Mouse (Mus musculus) right cerebral cortex, postnatal 14 days (tissue): ENCODE results near the gene Relch.
A peak's percentile ranks its signal among the peaks of the same experiment; 100 is the strongest.
"Not testable (repeated sequence)": the region's sequence is repeated elsewhere in the genome, so short reads cannot be mapped to it uniquely, and the experiment has no call there.

Experiments used
- DNase-seq: peaks from one replicate; pipeline ENCODE4 v3.0.0; 2022

Gene Relch

DNA sequence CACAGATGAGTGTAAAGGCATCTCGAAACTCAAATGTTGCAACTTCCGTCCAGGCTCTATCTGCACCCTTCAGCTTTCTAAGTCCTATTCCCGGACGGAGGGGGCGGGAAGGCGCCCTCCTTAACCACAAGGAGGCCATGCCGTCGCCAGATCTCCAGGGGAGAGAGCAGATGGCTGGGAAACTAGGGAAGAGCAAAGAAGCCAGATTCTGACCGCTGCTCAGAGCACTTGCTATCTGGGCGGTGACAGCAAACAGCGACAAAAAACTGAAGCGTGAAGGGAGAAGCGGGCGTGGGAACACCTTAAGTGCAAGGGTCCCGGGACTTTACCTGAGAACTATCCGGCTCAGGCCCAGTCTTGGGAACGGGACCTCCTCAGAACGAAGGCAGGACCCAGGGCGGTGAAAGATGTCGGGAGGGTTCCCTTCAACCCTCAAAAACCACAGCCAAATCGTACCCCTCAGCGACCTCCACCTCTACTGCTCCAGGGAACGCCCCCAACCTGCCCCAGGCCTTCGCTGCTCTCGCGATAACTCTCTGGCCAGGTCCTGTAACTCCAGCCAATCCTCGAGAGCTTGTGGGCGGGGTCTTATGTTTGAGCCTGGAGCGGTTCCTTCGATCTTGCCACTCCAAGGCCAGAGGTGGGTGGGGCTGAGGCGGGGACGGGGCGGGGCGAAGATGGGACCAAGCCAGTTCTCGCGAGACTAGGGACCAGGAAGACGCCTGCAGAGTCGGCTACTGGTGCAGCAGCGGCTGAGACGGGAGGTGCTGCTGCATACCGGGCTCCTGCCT lies at the start of gene Relch, which contains the start of gene Pign:
Gene Relch (plus strand): TSS at position 691 of the 791 bp plus-strand sequence.
Gene Pign (minus strand): TSS at position 507 of the 791 bp plus-strand sequence.
- DNase-seq, result peak; percentile 98

DNA sequence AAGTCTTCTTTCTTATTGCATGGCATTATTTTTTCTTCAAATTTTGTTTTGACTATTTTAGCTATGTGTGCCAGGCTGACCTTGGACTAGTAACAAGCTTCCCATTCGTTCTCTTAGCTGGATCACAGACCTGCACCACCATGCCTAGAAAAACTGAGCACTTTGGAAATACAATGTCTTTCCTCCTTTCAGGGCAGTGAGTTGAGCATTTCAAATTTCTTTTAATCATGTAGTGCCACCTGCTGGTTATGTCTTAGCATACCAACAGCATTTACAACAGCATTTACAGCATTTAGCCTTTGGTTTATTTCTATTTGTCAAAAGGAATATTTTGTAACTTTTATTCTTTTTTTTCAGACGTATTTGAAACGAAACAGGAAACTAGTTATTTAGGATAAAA lies 33.2 kb upstream of the Relch start:
- no peak for DNase-seq

DNA sequence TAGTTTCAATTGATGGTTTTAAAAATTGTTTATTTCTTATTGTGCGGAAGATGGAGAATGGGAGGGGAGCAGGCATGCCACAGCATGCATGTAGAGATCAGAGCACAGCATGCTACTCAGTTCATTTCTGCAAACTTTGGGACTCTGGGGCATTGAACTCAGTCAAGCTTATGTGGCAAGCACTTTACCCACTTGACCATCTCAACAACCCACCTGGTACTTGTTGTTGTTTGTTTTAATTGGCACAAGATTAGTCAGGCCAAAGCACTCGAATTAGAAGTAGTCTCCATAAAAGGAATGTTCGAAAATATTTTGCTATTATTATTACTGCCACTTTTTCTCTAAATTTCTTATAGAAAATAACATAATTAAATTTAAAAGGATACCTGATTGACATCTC lies 19.6 kb upstream of the Relch start:
- DNase-seq, result no peak

GRCm38 (mm10) chr1:105650650-105651049 lies 13.0 kb upstream of the Relch start:
- DNase-seq, result no peak

- DNase-seq, result no peak
These were observed 9.7 kb upstream of the Relch start for GRCm38 (mm10) chr1:105653981-105654380.

DNA sequence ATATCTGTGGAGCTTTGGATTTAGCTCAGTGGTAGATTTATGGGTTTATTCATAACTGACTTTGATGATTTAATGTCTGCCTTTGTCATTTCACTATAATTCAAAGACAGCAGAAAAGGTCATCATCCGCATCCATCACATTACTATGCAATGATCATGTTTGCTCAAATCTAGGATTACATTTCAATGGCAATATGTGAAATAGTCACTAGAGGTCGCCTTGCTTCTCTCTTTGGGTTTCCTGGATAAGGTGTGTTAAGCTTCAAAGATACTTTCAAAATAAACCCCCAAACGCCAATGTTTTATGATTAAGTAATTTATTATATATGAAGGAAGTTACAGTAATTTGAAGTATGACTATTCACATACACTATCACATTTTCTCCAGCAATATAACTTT lies 3.6 kb upstream of the Relch start:
- no peak for DNase-seq

DNA sequence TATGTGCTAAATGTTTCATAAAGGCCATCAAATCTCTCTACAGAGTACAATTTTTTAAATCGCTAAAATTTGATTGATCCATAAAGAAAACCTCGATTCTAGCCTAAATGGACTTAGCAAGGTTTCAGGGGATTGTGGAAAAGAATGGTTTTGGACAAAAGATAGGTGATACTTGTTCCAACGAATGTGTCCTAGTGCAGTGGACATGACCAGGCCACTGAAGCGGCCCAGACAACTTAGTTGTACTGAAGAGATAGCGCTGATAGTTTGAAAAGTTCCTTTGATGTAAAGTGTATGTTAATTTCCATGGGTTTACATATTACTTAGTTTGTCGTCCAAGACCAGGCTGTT lies 866 bp upstream of the Relch start:
- DNase-seq, result no peak

DNA sequence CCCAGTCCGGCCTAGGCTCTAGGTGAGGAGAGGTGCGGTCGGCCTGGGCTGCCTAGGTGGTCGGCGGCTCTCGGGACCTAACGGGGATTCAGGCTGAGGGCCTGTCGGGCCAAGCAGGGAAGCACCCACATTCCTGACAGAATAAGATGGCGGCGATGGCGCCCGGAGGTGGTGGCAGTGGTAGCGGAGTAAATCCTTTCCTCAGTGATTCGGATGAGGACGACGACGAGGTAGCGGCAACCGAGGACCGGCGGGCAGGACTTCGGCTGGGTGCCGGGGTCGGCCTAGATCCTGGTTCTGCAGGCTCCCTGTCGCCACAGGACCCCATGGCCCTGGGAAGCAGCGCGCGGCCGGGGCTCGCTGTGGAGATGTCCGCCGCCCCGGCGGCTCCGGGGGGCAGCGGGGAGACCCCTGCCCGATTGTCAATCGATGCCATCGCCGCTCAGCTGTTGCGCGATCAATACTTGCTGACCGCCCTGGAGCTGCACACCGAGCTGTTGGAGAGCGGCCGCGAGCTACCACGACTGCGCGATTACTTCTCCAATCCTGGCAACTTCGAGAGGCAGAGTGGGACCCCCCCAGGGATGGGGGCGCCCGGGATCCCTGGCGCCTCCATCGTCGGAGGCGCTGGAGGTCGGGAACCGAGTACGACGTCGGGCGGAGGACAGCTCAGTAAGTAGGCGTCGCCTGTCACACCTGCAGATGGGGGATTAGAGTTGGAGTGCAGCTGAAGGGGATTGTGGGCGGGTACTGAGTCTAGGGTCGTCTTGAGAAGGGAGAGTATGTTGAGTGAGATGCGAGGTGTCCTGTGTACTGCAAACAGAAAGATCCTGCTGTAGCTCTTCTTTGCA lies 526 bp downstream of the Relch start:
- peak; percentile 29 for DNase-seq

DNA sequence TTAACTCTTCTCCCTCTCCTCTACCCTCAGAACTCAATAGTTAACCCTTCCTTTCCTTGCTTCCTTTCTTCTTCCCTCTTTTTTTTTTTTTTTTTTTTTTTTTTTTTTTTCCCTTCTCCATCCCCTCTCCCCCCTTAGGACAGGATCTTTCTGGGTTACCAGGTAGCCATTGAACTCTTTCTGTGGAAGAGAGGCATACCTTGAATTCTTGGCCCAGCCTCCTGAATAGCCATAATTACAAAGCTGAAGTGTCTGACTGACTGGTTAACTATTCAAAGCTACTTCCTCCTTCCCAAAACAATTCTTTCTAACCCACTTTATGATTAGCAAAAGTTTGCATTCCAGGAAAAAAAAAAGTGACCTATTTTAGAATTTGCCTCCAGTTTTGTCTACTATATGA lies 6.0 kb downstream of the Relch start:
- DNase-seq, result no peak

DNA sequence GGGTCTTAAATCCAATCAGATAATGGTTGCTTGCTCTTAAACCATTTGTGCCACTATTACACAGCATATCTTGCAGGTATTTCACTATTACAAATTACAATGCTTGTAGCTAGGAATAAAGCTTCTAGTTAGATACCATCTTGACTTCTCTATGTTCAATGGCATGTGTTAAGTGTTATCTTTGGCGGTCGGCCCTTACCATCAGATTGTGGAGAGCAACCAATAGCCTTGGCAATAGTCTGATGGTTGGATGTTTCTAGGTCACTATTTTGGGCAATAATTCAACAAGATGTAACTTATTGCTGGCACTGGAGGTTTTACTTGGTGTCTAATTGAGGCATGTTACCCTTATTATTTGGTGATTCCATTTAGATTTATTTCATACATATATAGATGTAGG lies 11.1 kb downstream of the Relch start:
- DNase-seq, result no peak

GRCm38 (mm10) chr1:105680587-105680986 lies 16.9 kb downstream of the Relch start:
- no peak for DNase-seq

GRCm38 (mm10) chr1:105685501-105685900 lies 21.8 kb downstream of the Relch start:
- no peak for DNase-seq

- DNase-seq, result no peak
These were observed 31.9 kb downstream of the Relch start for GRCm38 (mm10) chr1:105695581-105695980.

DNA sequence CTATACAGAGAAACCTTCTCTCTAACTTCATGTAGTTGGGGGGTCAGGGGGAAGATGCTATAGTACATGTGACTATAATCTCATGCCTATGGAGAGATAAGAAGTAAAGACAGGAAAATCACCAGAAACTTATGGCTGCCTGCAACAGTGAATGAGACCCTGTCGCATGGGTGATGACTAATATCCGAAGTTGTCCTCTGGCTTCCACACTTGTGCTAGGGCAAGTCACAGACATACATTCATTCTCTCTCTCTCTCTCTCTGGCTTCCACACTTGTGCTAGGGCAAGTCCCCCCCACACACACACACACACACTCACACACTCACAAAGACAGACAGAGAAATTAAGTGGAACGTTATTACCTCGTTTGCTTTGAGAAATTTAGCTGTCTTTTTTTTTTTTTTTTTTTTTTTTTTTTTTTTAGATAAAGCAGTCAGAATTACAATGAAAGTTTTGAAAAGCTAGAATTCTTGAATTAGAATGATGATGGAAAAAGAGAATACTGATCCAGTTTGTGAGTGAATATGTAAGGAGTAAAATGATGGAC lies 37.4 kb downstream of the Relch start:
- no peak for DNase-seq

DNA sequence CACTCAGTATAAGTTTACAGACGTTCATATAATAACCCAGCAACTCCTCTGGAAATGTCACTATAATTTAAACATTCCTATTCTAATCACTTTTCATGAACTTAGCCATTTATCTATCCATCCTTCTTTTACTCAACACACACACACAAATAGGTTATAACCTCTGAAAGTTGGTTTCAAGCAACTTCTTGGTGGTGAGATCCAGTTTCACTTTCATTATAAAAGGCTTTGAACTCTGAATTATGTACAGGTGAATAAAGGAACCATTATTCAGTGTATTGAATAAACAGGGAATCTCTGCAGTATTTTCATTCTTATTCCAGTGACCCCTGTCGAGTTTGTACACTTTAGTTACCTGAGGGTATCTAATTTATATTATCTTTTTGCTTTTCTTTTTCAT lies 45.8 kb downstream of the Relch start:
- DNase-seq, result no peak

- peak; percentile 44 for DNase-seq
These were observed 47.6 kb downstream of the Relch start for GRCm38 (mm10) chr1:105711227-105711626.

GRCm38 (mm10) chr1:105712822-105713221 lies 49.2 kb downstream of the Relch start:
- no peak for DNase-seq

DNA sequence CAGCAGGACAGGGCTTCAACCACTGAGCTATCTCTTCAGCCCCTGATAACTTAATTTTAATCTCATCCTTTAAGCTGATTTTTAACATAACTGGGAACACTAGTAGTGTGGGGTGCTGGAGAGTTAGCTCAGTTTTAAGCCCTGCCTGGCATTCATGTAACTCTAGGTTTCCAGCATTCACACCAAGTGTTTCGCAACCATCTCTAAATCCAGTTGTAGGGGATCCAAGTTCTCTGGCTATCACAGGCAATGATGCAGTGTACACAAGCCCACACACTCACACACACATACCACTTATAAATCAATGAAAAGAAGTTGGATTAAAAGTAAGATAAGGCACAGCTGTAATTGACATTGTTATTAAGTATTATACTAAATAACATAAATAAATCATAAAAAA lies 54.7 kb downstream of the Relch start:
- DNase-seq, result no peak

GRCm38 (mm10) chr1:105729246-105729645 lies 65.6 kb downstream of the Relch start:
- DNase-seq, result not testable (repeated sequence)

GRCm38 (mm10) chr1:105735318-105735717 lies 71.7 kb downstream of the Relch start:
- no peak for DNase-seq

- no peak for DNase-seq
These were observed 74.7 kb downstream of the Relch start for GRCm38 (mm10) chr1:105738334-105738733.

- DNase-seq, result no peak
These were observed 75.8 kb downstream of the Relch start for GRCm38 (mm10) chr1:105739493-105739892.

GRCm38 (mm10) chr1:105742481-105742880 lies 78.8 kb downstream of the Relch start:
- no peak for DNase-seq

DNA sequence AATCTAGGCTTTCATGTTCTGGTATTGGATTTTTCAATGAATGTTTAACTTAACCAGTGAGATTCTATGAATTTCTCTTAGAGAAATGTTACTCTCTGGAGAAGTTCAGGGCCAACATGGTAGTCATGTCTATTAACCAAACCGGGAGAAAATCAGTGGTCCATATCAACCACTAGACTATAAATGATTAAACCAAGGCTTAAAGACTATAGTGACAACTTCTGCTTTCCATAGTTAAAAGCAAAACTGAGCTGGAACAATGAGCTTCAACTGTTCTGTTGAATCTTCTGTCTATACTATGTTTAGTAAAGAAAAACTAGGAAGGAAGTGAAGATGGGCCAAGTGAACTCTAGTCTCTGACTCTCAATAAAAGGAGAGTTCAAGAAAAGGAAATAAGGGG lies 82.8 kb downstream of the Relch start:
- DNase-seq, result no peak
